Mouse (Mus musculus) MEL (cell line): ENCODE measurements at regions not wholly inside any gene's neighbourhood (a gene's known extent, or its start where the extent isn't known, plus 50 kb on each side); places are given as distances from the start of the nearest gene placed in this dataset.

Experiments used
- DNase-seq: peaks from one replicate; pipeline ENCODE4 v3.0.0; 2011; ENCODE audit warnings: low read depth, low spot score
- H3K27ac ChIP-seq: 2 replicates; pipeline ENCODE4 v1.5.1; 2012; ENCODE audit warnings: low read depth, mild to moderate bottlenecking, control low read depth, low read length, moderate library complexity; ENCODE audit not compliant: control insufficient read depth
- H3K27me3 ChIP-seq, 2 experiments: fragments of 150-350 bp in 1 of 2; sonication (generic) in 1 of 2; 2 replicates each; pipeline ENCODE4 v1.6.1; 2012; ENCODE audit warnings: low read length in 2 of 2, mild to moderate bottlenecking in 2 of 2, improper control_type of control experiment in 1 of 2, moderate library complexity in 1 of 2; ENCODE audit not compliant: insufficient read depth in 2 of 2, control insufficient read depth in 1 of 2
- H3K36me3 ChIP-seq, 2 experiments: 2 replicates each; pipeline ENCODE4 v1.6.1; 2012 to 2014; ENCODE audit warnings: low read length in 2 of 2, improper control_type of control experiment in 1 of 2, inconsistent platforms in 1 of 2, mild to moderate bottlenecking in 1 of 2; ENCODE audit not compliant: insufficient read depth in 2 of 2, control insufficient read depth in 1 of 2
- H3K4me1 ChIP-seq, 2 experiments: fragments of 150-350 bp in 1 of 2; sonication (generic) in 1 of 2; 2 replicates each; pipeline ENCODE4 v1.6.1; 2012; ENCODE audit warnings: low read length in 2 of 2, improper control_type of control experiment in 1 of 2, mild to moderate bottlenecking in 1 of 2; ENCODE audit not compliant: insufficient read depth in 2 of 2, control insufficient read depth in 1 of 2
- H3K4me3 ChIP-seq, 2 experiments: fragments of 150-350 bp in 1 of 2; sonication (generic) in 1 of 2; 2 replicates each; pipeline ENCODE4 v1.5.1; 2012; ENCODE audit warnings: low read depth in 2 of 2, low read length in 2 of 2, mild to moderate bottlenecking in 2 of 2, moderate library complexity in 2 of 2, control low read depth in 1 of 2, improper control_type of control experiment in 1 of 2; ENCODE audit not compliant: control insufficient read depth in 1 of 2, insufficient read depth in 1 of 2
- H3K79me2 ChIP-seq: 2 replicates; pipeline ENCODE4 v1.6.1; 2012; ENCODE audit warnings: mild to moderate bottlenecking, low read length, moderate library complexity; ENCODE audit not compliant: control insufficient read depth, poor library complexity, insufficient read depth
- H3K9ac ChIP-seq: 2 replicates; pipeline ENCODE4 v1.6.1; 2012; ENCODE audit warnings: low read depth, mild to moderate bottlenecking, control low read depth, low read length, moderate library complexity; ENCODE audit not compliant: control insufficient read depth, poor library complexity, severe bottlenecking
- H3K9me3 ChIP-seq: fragments of 150-350 bp; sonication (generic); replicated peaks from 2 replicates; pipeline ENCODE4 v1.6.1; 2012; ENCODE audit warnings: mild to moderate bottlenecking, low read length, improper control_type of control experiment, moderate library complexity; ENCODE audit not compliant: insufficient read depth
- BHLHE40 ChIP-seq: IDR thresholded peaks from 2 replicates; pipeline ENCODE4 v1.6.1; 2012; ENCODE audit warnings: low read depth, mild to moderate bottlenecking, inconsistent platforms, low read length, improper control_type of control experiment, borderline replicate concordance
- CHD2 ChIP-seq: IDR thresholded peaks from 2 replicates; pipeline ENCODE4 v1.6.1; 2011; ENCODE audit warnings: low read length, improper control_type of control experiment
- CTCF ChIP-seq, 3 experiments: IDR thresholded peaks in 2 of 3; conservative IDR thresholded peaks in 1 of 3; 2 replicates each; pipeline ENCODE4 v1.5.1; 2011 to 2012; ENCODE audit warnings: low read length in 3 of 3, low read depth in 2 of 3, mild to moderate bottlenecking in 2 of 3, improper control_type of control experiment in 1 of 3, inconsistent platforms in 1 of 3, mixed read lengths in 1 of 3, moderate library complexity in 1 of 3; ENCODE audit not compliant: control insufficient read depth in 1 of 3, insufficient read depth in 1 of 3, poor library complexity in 1 of 3, severe bottlenecking in 1 of 3
- ELF1 ChIP-seq: IDR thresholded peaks from 2 replicates; pipeline ENCODE4 v1.6.1; 2014; ENCODE audit warnings: low read depth, mild to moderate bottlenecking, inconsistent platforms, low read length, improper control_type of control experiment, moderate library complexity
- GABPA ChIP-seq: IDR thresholded peaks from 2 replicates; pipeline ENCODE4 v1.6.1; 2012; ENCODE audit warnings: low read depth, mild to moderate bottlenecking, inconsistent platforms, low read length, improper control_type of control experiment, moderate library complexity
- GATA1 ChIP-seq: IDR thresholded peaks from 2 replicates; pipeline ENCODE4 v1.6.1; 2011; ENCODE audit warnings: low read depth, low read length, improper control_type of control experiment
- HCFC1 ChIP-seq: IDR thresholded peaks from 2 replicates; pipeline ENCODE4 v1.6.1; 2012; ENCODE audit warnings: low read depth, mild to moderate bottlenecking, inconsistent platforms, low read length, improper control_type of control experiment, moderate library complexity
- MAFK ChIP-seq: IDR thresholded peaks from 2 replicates; pipeline ENCODE4 v1.6.1; 2011; ENCODE audit warnings: low read depth, mild to moderate bottlenecking, low read length, improper control_type of control experiment, borderline replicate concordance
- MEF2A ChIP-seq: IDR thresholded peaks from 2 replicates; pipeline ENCODE4 v1.6.1; 2014; ENCODE audit warnings: low read depth, mild to moderate bottlenecking, inconsistent platforms, low read length, improper control_type of control experiment; ENCODE audit not compliant: poor library complexity, insufficient replicate concordance, severe bottlenecking; ENCODE audit errors: extremely low read depth
- MXI1 ChIP-seq: IDR thresholded peaks from 2 replicates; pipeline ENCODE4 v1.6.1; 2011; ENCODE audit warnings: mild to moderate bottlenecking, low read depth, low read length, improper control_type of control experiment
- MYB ChIP-seq: IDR thresholded peaks from 2 replicates; pipeline ENCODE4 v1.6.1; 2011; ENCODE audit warnings: mild to moderate bottlenecking, low read depth, low read length, improper control_type of control experiment
- MYC ChIP-seq: IDR thresholded peaks from 2 replicates; pipeline ENCODE4 v1.6.1; 2011; ENCODE audit warnings: low read depth, mild to moderate bottlenecking, low read length, improper control_type of control experiment, moderate library complexity
- NELFE ChIP-seq: IDR thresholded peaks from 2 replicates; pipeline ENCODE4 v1.6.1; 2011; ENCODE audit warnings: low read depth, low read length, improper control_type of control experiment
- POLR2A ChIP-seq, 2 experiments: IDR thresholded peaks; 2 replicates each; pipeline ENCODE4 v1.6.1; 2011 to 2012; ENCODE audit warnings: low read length in 2 of 2, mild to moderate bottlenecking in 2 of 2, control low read depth in 1 of 2, improper control_type of control experiment in 1 of 2, low read depth in 1 of 2, moderate library complexity in 1 of 2; ENCODE audit not compliant: control insufficient read depth in 1 of 2, insufficient read depth in 1 of 2, poor library complexity in 1 of 2
- POLR2AphosphoS2 ChIP-seq: IDR thresholded peaks from 2 replicates; pipeline ENCODE4 v1.6.1; 2011; ENCODE audit warnings: low read length, improper control_type of control experiment
- RAD21 ChIP-seq: IDR thresholded peaks from 2 replicates; pipeline ENCODE4 v1.6.1; 2011; ENCODE audit warnings: mild to moderate bottlenecking, low read depth, low read length, improper control_type of control experiment
- RCOR1 ChIP-seq: IDR thresholded peaks from 2 replicates; pipeline ENCODE4 v1.6.1; 2012; ENCODE audit warnings: low read depth, mild to moderate bottlenecking, inconsistent platforms, low read length, improper control_type of control experiment
- SIN3A ChIP-seq: IDR thresholded peaks from 2 replicates; pipeline ENCODE4 v1.6.1; 2012; ENCODE audit warnings: low read length, improper control_type of control experiment, inconsistent platforms
- TAL1 ChIP-seq: IDR thresholded peaks from 2 replicates; pipeline ENCODE4 v1.6.1; 2012; ENCODE audit warnings: mild to moderate bottlenecking, inconsistent platforms, low read length, moderate library complexity, mixed read lengths
- TBP ChIP-seq: IDR thresholded peaks from 2 replicates; pipeline ENCODE4 v1.8.0; 2011; ENCODE audit warnings: low read depth, low read length, improper control_type of control experiment
- USF2 ChIP-seq, 2 experiments: IDR thresholded peaks; 2 replicates each; pipeline ENCODE4 v1.6.1; 2011 to 2012; ENCODE audit warnings: improper control_type of control experiment in 2 of 2, low read length in 2 of 2, borderline replicate concordance in 1 of 2, inconsistent platforms in 1 of 2, low read depth in 1 of 2, mild to moderate bottlenecking in 1 of 2; ENCODE audit not compliant: insufficient read depth in 1 of 2
- ZC3H11A ChIP-seq: IDR thresholded peaks from 2 replicates; pipeline ENCODE4 v1.6.1; 2012; ENCODE audit warnings: low read depth, mild to moderate bottlenecking, inconsistent platforms, low read length, improper control_type of control experiment
- ZKSCAN1 ChIP-seq: IDR thresholded peaks from 2 replicates; pipeline ENCODE4 v1.6.1; 2012; ENCODE audit warnings: low read depth, mild to moderate bottlenecking, inconsistent platforms, low read length, improper control_type of control experiment, moderate library complexity
- ZMIZ1 ChIP-seq: IDR thresholded peaks from 2 replicates; pipeline ENCODE4 v1.6.1; 2012; ENCODE audit warnings: low read depth, mild to moderate bottlenecking, inconsistent platforms, low read length, improper control_type of control experiment, moderate library complexity

DNA sequence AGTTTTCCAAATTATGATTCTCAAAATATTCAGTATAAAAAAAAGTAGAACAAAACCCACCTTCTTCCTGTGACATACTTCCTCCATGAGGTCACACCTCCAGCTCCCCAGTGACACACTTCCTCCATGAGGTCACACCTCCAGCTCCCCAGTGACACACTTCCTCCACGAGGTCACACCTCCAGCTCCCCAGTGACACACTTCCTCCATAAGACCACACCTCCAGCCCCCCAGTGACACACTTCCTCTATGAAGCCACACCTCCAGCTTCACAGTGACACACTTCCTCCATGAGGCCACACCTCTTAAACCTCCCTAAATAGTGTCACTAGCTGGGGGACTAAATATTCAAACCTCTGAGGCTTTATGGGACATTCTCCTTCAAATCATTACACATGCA is 89.8 kb upstream of the Ntrk2 start:
- H3K9ac ChIP-seq = no peak overlapping the region
- H3K27ac ChIP-seq = no peak overlapping the region
- no peaks in the 10 kb centered on the region for H3K36me3 ChIP-seq
- H3K4me3 ChIP-seq = no peak overlapping the region
- no peaks in the 10 kb centered on the region for H3K27me3 ChIP-seq
- H3K4me1 ChIP-seq = no peaks in the 10 kb centered on the region
- H3K9me3 ChIP-seq = no peaks in the 10 kb centered on the region
- H3K79me2 ChIP-seq = no peaks in the 10 kb centered on the region
- TF ChIP-seq USF2 (IDR thresholded peaks at IDR 0.05; ENCODE audit: borderline replicate concordance in 1 of 2, insufficient read depth in 1 of 2, low read depth in 1 of 2, low read length in 2 of 2) = no peak
- TF ChIP-seq NELFE = no peak
- no peak for TF ChIP-seq ELF1
- no peak for TF ChIP-seq RCOR1
- no peak for TF ChIP-seq MXI1
- TF ChIP-seq ZKSCAN1 = no peak
- TF ChIP-seq CHD2 = no peak
- no peak for TF ChIP-seq MYC
- no peak for TF ChIP-seq GABPA
- TF ChIP-seq RAD21 = no peak
- TF ChIP-seq POLR2A (IDR thresholded peaks at IDR 0.05; ENCODE audit: control insufficient read depth in 1 of 2, insufficient read depth in 1 of 2, low read depth in 1 of 2, low read length in 2 of 2, poor library complexity in 1 of 2) = no peak
- TF ChIP-seq MAFK = no peak
- TF ChIP-seq MYB = no peak
- TF ChIP-seq POLR2AphosphoS2 = no peak
- no peak for TF ChIP-seq TBP
- no peak for TF ChIP-seq BHLHE40
- TF ChIP-seq CTCF (IDR thresholded peaks at IDR 0.05 in 2 of 3, conservative IDR thresholded peaks at IDR 0.05 in 1 of 3; ENCODE audit: control insufficient read depth in 1 of 3, insufficient read depth in 1 of 3, low read depth in 2 of 3, low read length in 3 of 3, poor library complexity in 1 of 3, severe bottlenecking in 1 of 3) = no peak
- TF ChIP-seq MEF2A = no peak
- no peak for TF ChIP-seq ZC3H11A
- peak; percentile 23 for DNase-seq

DNA sequence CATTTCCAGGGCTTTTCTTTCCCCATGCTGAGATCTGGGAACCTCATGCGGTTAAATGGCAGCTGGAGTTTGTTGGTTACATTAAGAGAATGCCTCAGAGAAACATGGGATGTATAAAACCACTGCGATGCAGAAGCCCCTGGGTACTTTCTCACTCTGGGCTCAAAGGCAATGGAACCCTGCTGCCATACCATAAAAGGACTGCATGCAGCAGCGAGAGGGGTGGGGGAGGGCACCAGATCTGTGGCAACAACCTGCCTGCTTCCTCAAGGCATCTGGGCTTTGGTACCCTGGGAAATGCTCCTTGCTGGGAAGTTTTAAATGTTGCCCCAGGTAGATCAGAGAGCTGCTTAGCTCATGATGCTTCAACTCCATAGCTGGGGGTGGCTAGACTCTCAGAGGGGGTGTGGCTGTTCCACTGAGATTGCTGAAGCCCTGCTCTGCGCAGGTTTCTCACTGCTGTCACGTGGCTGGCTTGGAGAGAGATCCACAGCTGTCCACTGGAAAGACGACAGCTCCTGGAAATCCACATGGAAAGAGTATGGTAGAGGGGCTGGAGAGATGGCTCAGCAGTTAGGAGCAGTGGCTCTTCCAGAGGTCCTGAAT is 75.8 kb upstream of the Ntrk2 start:
- no peak for TF ChIP-seq TAL1
- TF ChIP-seq MAFK = no peak
- no peak for TF ChIP-seq SIN3A
- no peak for TF ChIP-seq ZMIZ1
- TF ChIP-seq GATA1 = no peak
- TF ChIP-seq ZC3H11A = no peak
- no peak for TF ChIP-seq NELFE
- no peak for TF ChIP-seq HCFC1
- no peak for TF ChIP-seq POLR2A (IDR thresholded peaks at IDR 0.05; ENCODE audit: control insufficient read depth in 1 of 2, insufficient read depth in 1 of 2, low read depth in 1 of 2, low read length in 2 of 2, poor library complexity in 1 of 2)
- H3K27ac ChIP-seq = no peak overlapping the region
- no peaks in the 10 kb centered on the region for H3K9me3 ChIP-seq
- no peaks in the 10 kb centered on the region for H3K27me3 ChIP-seq
- no peak overlapping the region for H3K4me3 ChIP-seq
- H3K9ac ChIP-seq = no peak overlapping the region
- DNase-seq = no peak
- H3K79me2 ChIP-seq = no peaks in the 10 kb centered on the region
- peaks cover 2 to 8% of the 10 kb centered on the region in 2 experiments; a peak in 2 of 4 replicates for H3K4me1 ChIP-seq
- H3K36me3 ChIP-seq = no peaks in the 10 kb centered on the region; a peak in 1 of 4 replicates
